Mouse (Mus musculus): Measurements from ENCODE around the gene Megf8. TPM values are rescaled to one million over a fixed set of nuclear protein-coding genes. Genes with fewer than 3 reads are reported as not detected.
A peak's percentile ranks its signal among the peaks of the same experiment; 100 is the strongest.
"Not testable (repeated sequence)": the region's sequence is repeated elsewhere in the genome, so short reads cannot be mapped to it uniquely, and the experiment has no call there.

Megf8 gene
- total RNA-seq, 2 experiments from 2014 or later = 37.8 to 47.0 TPM

DNA sequence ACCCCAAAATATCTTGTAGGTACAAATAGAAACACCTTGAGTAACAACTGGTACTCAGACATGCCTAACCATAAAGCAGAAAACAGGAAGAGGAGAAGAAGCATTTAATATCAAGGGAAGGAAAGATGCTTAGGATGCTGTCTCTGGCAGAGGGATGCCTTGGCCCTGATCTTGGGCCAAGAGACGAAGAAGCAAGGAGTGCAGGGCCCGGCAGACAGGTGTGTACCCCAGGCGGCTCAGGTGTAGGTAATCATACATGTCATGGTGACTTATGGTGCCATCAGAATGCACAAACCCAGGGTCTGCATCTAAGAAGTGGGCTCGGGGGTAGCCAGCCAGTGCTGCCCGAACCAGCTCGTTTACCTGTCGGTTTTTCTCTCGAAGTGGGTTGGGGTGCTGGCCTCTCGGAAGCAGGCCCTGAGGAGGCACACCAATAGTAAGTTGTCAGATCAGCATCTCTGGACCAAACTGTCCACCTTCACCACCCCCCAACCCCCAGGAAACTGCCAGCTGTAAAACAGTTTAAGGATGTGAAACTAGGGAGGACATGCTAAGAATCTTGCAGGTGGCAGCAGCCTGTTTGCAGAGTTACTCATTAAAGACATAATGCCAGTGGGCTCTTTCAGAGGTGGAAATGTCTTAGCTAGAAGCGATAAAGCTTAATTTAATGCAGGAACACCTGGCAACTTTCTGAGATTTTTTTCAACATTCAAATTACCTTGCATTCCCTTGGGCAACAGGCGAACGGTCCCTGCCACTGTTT, 21.8 kb upstream of the Megf8 start:
- no peak for DNase-seq (ENCODE audit: low spot score in 2 of 2)

- DNase-seq (ENCODE audit: low spot score in 2 of 2) = peak in 1 of 2 experiments; percentile 39
Observed at GRCm38 (mm10) chr7:25296945-25297453, 20.0 kb upstream of the Megf8 start.

GRCm38 (mm10) chr7:25297454-25298325, 19.3 kb upstream of the Megf8 start, which contains the start of gene Pafah1b3:
Pafah1b3 (minus strand) TSS chr7:25297986.
- DNase-seq (ENCODE audit: low spot score in 2 of 2) = peak; percentile 55 to 66

- DNase-seq (ENCODE audit: low spot score in 2 of 2) = no peak
Observed at GRCm38 (mm10) chr7:25301063-25301462, 15.9 kb upstream of the Megf8 start, which contains the start of gene Prr19. Prr19 (plus strand) TSS chr7:25301411.

- no peak for DNase-seq (ENCODE audit: low spot score in 2 of 2)
Observed at GRCm38 (mm10) chr7:25303003-25303684, 13.8 kb upstream of the Megf8 start.

DNA sequence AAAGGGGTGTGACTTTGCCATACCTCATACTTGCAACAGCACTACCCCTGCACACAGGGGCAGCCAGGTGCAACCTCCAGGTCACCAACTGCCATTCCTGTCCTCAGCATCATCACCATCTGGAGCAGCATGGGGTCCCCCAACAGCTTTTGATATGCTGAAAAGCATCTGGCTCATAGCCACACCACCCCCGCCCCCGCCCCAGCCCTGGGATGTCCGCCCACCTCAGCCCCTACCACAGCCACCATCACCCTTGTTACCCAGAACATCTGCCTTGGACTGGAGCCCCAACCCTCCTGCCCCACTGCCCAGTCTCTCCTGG, 13.3 kb upstream of the Megf8 start:
- no peak for DNase-seq (ENCODE audit: low spot score in 2 of 2)

- DNase-seq (ENCODE audit: low spot score in 2 of 2) = no peak
Observed at GRCm38 (mm10) chr7:25305481-25305880, 11.5 kb upstream of the Megf8 start.

DNA sequence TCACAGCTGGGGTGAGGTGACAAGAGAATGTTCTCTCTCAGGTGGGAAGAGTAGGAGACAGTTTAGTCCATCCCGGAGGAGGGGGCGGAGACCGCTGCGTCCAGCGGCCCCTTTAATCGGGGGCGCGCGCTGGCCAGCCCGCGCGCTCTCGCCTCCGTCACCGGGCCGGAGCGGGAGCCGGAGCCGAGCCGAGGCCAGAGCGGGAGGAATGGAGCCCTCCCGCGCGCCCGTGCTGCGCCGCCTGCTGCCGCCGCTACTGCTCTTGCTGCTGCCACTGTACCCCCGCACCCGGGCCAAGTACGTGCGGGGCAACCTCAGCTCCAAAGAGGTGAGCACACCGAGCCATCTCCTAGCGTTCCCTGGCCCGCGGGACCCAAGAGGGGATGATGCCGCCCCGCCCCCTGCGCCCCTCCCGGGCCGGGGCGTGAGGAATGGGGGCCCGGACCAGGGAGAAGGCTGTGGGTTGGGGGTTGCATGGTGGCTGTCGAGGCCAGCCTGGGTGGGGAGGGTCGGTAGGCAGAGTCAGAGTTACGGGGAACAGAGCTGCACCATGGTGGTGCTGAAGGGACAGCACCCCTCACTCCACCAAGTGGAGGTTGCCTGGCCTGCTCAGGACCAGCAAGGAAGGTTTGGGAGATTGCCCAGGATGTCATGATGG, 10.9 kb upstream of the Megf8 start, which contains the start of gene Tmem145:
Gene Tmem145 (plus strand): TSS at position 151 of the 658 bp plus-strand sequence.
- DNase-seq (ENCODE audit: low spot score in 2 of 2) = no peak

GRCm38 (mm10) chr7:25306614-25306996, 10.4 kb upstream of the Megf8 start:
- no peak for DNase-seq (ENCODE audit: low spot score in 2 of 2)

GRCm38 (mm10) chr7:25308702-25309318, 8.2 kb upstream of the Megf8 start:
- no peak for DNase-seq (ENCODE audit: low spot score in 2 of 2)

- DNase-seq (ENCODE audit: low spot score in 2 of 2) = no peak
Observed at GRCm38 (mm10) chr7:25309425-25309824, 7.5 kb upstream of the Megf8 start.

DNA sequence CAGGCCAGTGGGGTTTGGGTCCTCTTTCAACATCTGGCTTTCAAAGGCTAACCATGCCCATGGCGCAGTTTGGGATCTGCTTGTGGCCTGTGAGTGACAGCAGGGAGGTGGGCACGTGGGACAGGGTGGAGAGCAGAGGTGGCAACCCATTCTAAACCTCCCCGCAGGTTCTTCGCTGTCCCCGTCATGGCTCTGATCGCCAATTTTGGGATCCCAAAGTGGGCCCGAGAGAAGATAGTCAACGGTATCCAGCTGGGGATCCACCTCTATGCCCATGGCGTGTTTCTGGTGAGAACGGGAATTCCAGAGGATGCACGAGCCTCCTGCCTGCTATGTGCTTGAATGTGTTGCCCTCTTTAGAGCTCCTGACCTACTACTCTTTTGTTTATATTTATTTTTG, 5.8 kb upstream of the Megf8 start:
- no peak for DNase-seq (ENCODE audit: low spot score in 2 of 2)

DNA sequence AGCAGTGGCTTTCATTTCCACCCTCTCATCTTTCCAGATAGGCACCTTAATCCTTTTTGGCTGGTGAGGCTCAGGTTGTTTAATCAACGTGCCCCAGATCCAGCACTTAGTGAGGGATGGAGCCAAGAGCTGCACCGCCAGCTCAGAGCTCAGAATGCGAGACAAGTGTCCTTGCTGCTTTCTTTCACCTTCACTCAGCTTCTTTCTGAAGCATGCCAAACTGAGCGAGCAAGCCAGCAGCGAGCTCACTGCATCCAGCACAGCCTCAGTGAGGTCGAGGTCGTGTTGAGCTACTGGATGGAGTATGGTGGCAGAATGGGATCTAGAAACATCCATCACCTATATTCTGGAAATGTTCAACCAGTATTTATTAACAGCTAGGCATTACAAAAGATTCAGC, 3.6 kb upstream of the Megf8 start:
- DNase-seq (ENCODE audit: low spot score in 2 of 2) = no peak

DNA sequence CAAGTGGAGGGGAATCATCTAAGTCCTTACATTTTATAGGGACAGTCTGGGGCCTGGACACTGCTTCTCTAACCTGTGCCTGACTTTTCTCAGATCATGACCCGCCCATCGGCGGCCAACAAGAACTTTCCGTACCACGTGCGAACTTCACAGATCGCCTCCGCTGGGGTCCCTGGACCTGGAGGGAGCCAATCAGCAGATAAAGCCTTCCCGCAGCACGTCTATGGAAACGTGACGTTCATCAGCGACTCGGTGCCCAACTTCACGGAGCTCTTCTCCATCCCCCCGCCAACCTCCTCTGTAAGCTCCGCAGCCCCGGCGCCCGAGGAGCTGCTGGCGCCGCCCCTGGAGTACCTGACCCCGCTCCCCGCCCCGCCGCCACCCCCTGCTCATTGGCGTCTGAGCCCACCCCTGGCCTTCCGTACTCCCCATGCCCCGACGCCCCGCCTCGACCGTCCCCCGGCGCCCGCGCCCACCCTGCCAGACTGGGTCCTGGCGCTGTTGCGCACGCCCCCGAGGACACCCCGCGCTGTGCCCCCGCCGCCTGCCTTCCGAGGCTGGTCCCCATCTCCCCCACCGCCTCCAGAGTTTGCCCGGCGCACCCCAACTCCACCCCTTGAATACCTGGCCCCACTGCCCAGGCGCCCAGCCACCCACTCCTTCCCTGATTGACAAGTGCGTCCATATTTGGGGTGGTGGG, 2.2 kb upstream of the Megf8 start:
- DNase-seq (ENCODE audit: low spot score in 2 of 2) = no peak

DNA sequence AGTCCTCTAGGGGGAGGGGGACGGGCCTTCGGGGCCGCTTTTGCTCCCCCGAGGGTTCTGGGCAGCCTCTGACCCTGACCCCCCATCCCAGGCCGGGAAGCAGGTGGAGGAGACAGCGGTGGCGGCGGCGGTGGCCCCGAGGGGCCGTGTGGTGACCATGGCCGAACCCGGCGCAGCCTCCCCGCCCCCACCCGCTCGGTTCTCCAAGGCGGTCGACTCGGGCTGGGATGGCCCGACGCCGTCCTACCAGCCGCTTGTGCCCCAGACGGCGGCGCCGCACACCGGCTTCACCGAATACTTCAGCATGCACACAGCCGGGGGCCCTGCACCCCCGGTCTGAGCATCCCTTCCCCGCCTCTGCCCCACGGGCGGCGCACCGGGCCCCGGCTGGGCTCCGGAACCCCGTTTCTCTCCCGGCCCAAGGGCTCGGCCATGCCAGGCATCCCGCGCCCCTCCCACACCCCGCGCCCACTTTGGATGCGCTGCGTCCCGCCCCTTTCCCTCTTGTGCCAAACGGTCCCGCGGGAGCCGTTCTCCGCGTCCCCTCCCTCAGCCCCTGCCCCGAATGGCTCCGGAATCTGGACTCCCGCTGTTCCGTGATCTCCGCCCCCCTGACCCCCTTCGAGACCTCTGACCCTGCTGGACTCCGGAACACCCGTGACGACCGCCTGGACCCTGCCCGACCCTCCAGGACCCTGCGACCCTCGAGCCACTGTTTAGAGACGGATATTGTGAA, 1.5 kb upstream of the Megf8 start:
- peak; percentile 57 to 62 for DNase-seq (ENCODE audit: low spot score in 2 of 2)

DNA sequence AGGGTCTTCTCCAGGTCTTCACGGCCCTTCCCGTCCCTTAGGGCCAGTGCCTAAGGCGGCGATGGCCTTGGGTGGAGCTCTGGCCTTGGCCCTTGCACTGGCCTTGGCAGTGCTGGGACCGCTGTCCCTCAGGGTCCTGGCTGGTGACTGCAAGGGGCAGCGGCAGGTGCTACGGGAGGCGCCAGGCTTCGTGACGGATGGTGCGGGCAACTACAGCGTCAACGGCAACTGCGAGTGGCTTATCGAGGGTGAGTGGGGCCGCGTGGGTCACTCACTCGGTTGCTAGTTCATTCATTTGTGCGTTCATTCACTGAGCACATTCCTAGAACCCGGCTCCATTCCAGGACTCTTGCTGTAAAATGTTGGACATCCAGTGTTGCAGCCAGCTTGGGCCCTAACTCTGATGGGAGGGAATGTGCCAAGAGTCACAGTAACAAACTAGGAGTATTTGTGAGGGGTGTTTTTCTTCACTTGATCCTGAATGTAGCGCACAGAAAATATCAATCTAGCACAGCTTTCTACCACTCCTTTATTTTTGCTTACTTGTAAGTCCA, 559 bp downstream of the Megf8 start:
- DNase-seq (ENCODE audit: low spot score in 2 of 2) = peak; percentile 50 to 53

GRCm38 (mm10) chr7:25322058-25322484, 5.1 kb downstream of the Megf8 start:
- no peak for DNase-seq (ENCODE audit: low spot score in 2 of 2)

- DNase-seq (ENCODE audit: low spot score in 2 of 2) = no peak
Observed at GRCm38 (mm10) chr7:25323219-25323618, 6.3 kb downstream of the Megf8 start.

DNA sequence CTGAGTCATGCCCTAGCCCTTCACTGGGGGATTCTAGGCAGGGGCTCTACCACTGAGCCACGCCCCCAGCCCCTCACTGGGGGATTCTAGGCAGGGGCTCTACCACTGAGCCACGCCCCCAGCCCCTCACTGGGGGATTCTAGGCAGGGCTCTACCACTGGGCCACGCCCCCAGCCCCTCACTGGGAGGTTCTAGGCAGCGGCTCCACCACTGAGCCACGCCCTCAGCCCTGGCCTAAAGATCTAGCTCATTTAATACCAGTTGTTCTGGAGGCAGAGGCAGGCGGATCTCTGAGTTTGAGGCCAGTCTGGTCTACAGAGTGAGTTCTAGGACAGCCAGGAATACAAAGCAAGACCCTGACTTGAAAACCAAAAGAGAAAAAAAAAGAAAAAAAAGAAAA, 8.5 kb downstream of the Megf8 start:
- DNase-seq (ENCODE audit: low spot score in 2 of 2) = not testable (repeated sequence)

Data from adrenal gland, adult 18-20 months (tissue).